Comparison of ENCODE assay signal across 19 mouse cellular contexts in genomic region chr12:46036540-46037094, GRCm38 (mm10).
"Had no signal": no experiment of that assay in that cellular context is flagged by ENCODE, and none has a peak within 500 bp of the region (broad histone marks: within the 10 kb centered on the region; RNA-seq: fewer than 3 reads in every experiment).

No protein-coding gene starts in this region.

- H3K9ac ChIP-seq: kidney, embryonic 15.5 days; liver, embryonic 13.5 days had no signal

- H3K9me3 ChIP-seq: kidney, embryonic 15.5 days; liver, embryonic 13.5 days had no signal

- H3K4me2 ChIP-seq: kidney, embryonic 15.5 days; liver, embryonic 13.5 days had no signal

- DNase-seq: kidney, adult 11 months; kidney, adult 8-10 months; kidney, postnatal 10 days; kidney, postnatal 36 days; layer of hippocampus, postnatal 36 days; liver, embryonic 13.5 days; lung, adult 2 months; lung, postnatal 14 days; lung, postnatal 4 days; right cerebral cortex, adult 18-20 months; right cerebral cortex, postnatal 14 days; right cerebral cortex, postnatal 4 days; thymus, adult 2 months; thymus, postnatal 14 days; thymus, postnatal 4 days had no signal

- H3K36me3 ChIP-seq: kidney, embryonic 15.5 days; liver, embryonic 13.5 days had no signal

- H3K27ac ChIP-seq: kidney, embryonic 15.5 days; left cerebral cortex, adult 2 months; liver, embryonic 13.5 days; stomach, postnatal 0 days had no signal

- H3K4me1 ChIP-seq: kidney, embryonic 15.5 days; liver, embryonic 13.5 days had no signal

- H3K4me3 ChIP-seq: kidney, embryonic 15.5 days; left cerebral cortex, adult 2 months; liver, embryonic 13.5 days; myocyte had no signal

- H3K27me3 ChIP-seq: kidney, embryonic 15.5 days; liver, embryonic 13.5 days had no signal
